Mouse (Mus musculus): ENCODE data around the gene Stk31. TPM values are rescaled to one million over a fixed set of nuclear protein-coding genes. Genes with fewer than 3 reads are reported as not detected.

The Stk31 gene
- total and polyA plus RNA-seq, 3 experiments, result 0.31 TPM; not detected in 2

Other genes with a start within 250 kb of the Stk31 start
- under 1 TPM; 0.17 to 0.20 TPM for gene Igf2bp3, start 180.6 kb upstream of the Stk31 start, total RNA-seq (2021)
- 0.02 TPM in 1 of 2 replicates, not detected in the other for gene Igf2bp3, start 180.6 kb upstream of the Stk31 start, polyA plus RNA-seq (2012; rRNA removed)
- 10 to 100 TPM; 38.5 to 88.4 TPM for gene Tra2a, start 131.6 kb upstream of the Stk31 start, total RNA-seq (2021)
- 15.6 and 17.5 TPM in 2 replicates for gene Tra2a, start 131.6 kb upstream of the Stk31 start, polyA plus RNA-seq (2012; rRNA removed)
- gene Ccdc126, start 76.3 kb upstream of the Stk31 start, total RNA-seq (2021), result 10 to 100 TPM; 12.9 to 18.8 TPM
- gene Ccdc126, start 76.3 kb upstream of the Stk31 start, polyA plus RNA-seq (2012; rRNA removed), result 3.1 and 3.4 TPM in 2 replicates
- 1 to 10 TPM in 1 of 2 experiments, under 1 TPM in 1; 0.69 to 2.6 TPM for gene Fam221a, start 27.9 kb upstream of the Stk31 start, total RNA-seq (2021)
- 1.7 and 1.8 TPM in 2 replicates for gene Fam221a, start 27.9 kb upstream of the Stk31 start, polyA plus RNA-seq (2012; rRNA removed)